Mouse (Mus musculus): ENCODE measurements around the gene Muc20. TPM values are rescaled to one million over a fixed set of nuclear protein-coding genes. Genes with fewer than 3 reads are reported as not detected.

The Muc20 gene
- polyA plus RNA-seq, 1 experiment from 2014 or later, result not detected

GRCm38 (mm10) chr16:32807408-32808185 is 10.4 kb upstream of the Muc20 start:
- H3K36me3 ChIP-seq (ENCODE audit: control insufficient read depth, insufficient read depth, low read length), result no peaks in the 10 kb centered on the region
- H3K27ac ChIP-seq (ENCODE audit: low read depth, low read length), result no peak overlapping the region
- DNase-seq (ENCODE audit: low spot score) (no peak), ATAC-seq (no peak)
- 57% methylated on average over 8 of the region's 8 CpGs for WGBS
- H3K27me3 ChIP-seq (replicated peaks; ENCODE audit: control insufficient read depth, insufficient read depth, low read length), result no peaks in the 10 kb centered on the region
- H3K9ac ChIP-seq (ENCODE audit: low read length), result no peak overlapping the region
- no peak overlapping the region for H3K4me3 ChIP-seq (ENCODE audit: low read depth, low read length)
- H3K9me3 ChIP-seq (replicated peaks; ENCODE audit: control insufficient read depth, low read length), result no peaks in the 10 kb centered on the region
- peaks cover 7% of the 10 kb centered on the region for H3K4me1 ChIP-seq (ENCODE audit: control insufficient read depth, insufficient read depth, low read length)
- H3K4me2 ChIP-seq (ENCODE audit: low read length), result no peak overlapping the region

GRCm38 (mm10) chr16:32805151-32805550 is 7.9 kb upstream of the Muc20 start:
- H3K9me3 ChIP-seq (replicated peaks; ENCODE audit: control insufficient read depth, low read length), result no peaks in the 10 kb centered on the region
- WGBS, result 81% methylated on average over 7 of the region's 7 CpGs
- DNase-seq (ENCODE audit: low spot score), result no peak
- no peak overlapping the region for H3K4me3 ChIP-seq (ENCODE audit: low read depth, low read length)
- no peak overlapping the region for H3K9ac ChIP-seq (ENCODE audit: low read length)
- H3K4me1 ChIP-seq (ENCODE audit: control insufficient read depth, insufficient read depth, low read length), result peaks cover 7% of the 10 kb centered on the region
- no peaks in the 10 kb centered on the region for H3K36me3 ChIP-seq (ENCODE audit: control insufficient read depth, insufficient read depth, low read length)
- H3K4me2 ChIP-seq (ENCODE audit: low read length), result no peak overlapping the region
- no peak for ATAC-seq
- no peak overlapping the region for H3K27ac ChIP-seq (ENCODE audit: low read depth, low read length)
- no peaks in the 10 kb centered on the region for H3K27me3 ChIP-seq (replicated peaks; ENCODE audit: control insufficient read depth, insufficient read depth, low read length)

GRCm38 (mm10) chr16:32803901-32804300 is 6.7 kb upstream of the Muc20 start:
- Histone ChIP-seq H3K27me3 (replicated peaks; ENCODE audit: control insufficient read depth, insufficient read depth, low read length) (no peaks in the 10 kb centered on the region), H3K9ac (ENCODE audit: low read length) (no peak overlapping the region), H3K9me3 (replicated peaks; ENCODE audit: control insufficient read depth, low read length) (no peaks in the 10 kb centered on the region), H3K4me1 (ENCODE audit: control insufficient read depth, insufficient read depth, low read length) (peaks cover 7% of the 10 kb centered on the region), H3K4me3 (ENCODE audit: low read depth, low read length) (no peak overlapping the region), H3K27ac (ENCODE audit: low read depth, low read length) (no peak overlapping the region), H3K36me3 (ENCODE audit: control insufficient read depth, insufficient read depth, low read length) (no peaks in the 10 kb centered on the region), H3K4me2 (ENCODE audit: low read length) (no peak overlapping the region)
- DNase-seq (ENCODE audit: low spot score) (no peak), ATAC-seq (no peak)
- 65% methylated on average over 5 of the region's 5 CpGs for WGBS

GRCm38 (mm10) chr16:32803252-32803853 is 6.1 kb upstream of the Muc20 start:
- WGBS, result 15% methylated on average over 6 of the region's 6 CpGs
- DNase-seq (ENCODE audit: low spot score) (peak; percentile 91), ATAC-seq (peak; percentile 89)
- no peaks in the 10 kb centered on the region for H3K27me3 ChIP-seq (replicated peaks; ENCODE audit: control insufficient read depth, insufficient read depth, low read length)
- no peaks in the 10 kb centered on the region for H3K36me3 ChIP-seq (ENCODE audit: control insufficient read depth, insufficient read depth, low read length)
- H3K4me2 ChIP-seq (ENCODE audit: low read length), result no peak overlapping the region
- no peak overlapping the region for H3K4me3 ChIP-seq (ENCODE audit: low read depth, low read length)
- H3K9ac ChIP-seq (ENCODE audit: low read length), result no peak overlapping the region
- H3K27ac ChIP-seq (ENCODE audit: low read depth, low read length), result peak overlapping the region; percentile 39; the same call in 1 of the 2 replicates
- H3K4me1 ChIP-seq (ENCODE audit: control insufficient read depth, insufficient read depth, low read length), result peaks cover 7% of the 10 kb centered on the region
- no peaks in the 10 kb centered on the region for H3K9me3 ChIP-seq (replicated peaks; ENCODE audit: control insufficient read depth, low read length)

- no peaks in the 10 kb centered on the region for H3K36me3 ChIP-seq (ENCODE audit: control insufficient read depth, insufficient read depth, low read length)
- no peak overlapping the region for H3K9ac ChIP-seq (ENCODE audit: low read length)
- H3K4me2 ChIP-seq (ENCODE audit: low read length), result no peak overlapping the region
- 68% methylated on average over 14 of the region's 14 CpGs for WGBS
- no peak overlapping the region for H3K4me3 ChIP-seq (ENCODE audit: low read depth, low read length)
- DNase-seq (ENCODE audit: low spot score), result no peak
- H3K27ac ChIP-seq (ENCODE audit: low read depth, low read length), result no peak overlapping the region
- no peak for ATAC-seq
- no peaks in the 10 kb centered on the region for H3K4me1 ChIP-seq (ENCODE audit: control insufficient read depth, insufficient read depth, low read length)
- no peaks in the 10 kb centered on the region for H3K27me3 ChIP-seq (replicated peaks; ENCODE audit: control insufficient read depth, insufficient read depth, low read length)
- no peaks in the 10 kb centered on the region for H3K9me3 ChIP-seq (replicated peaks; ENCODE audit: control insufficient read depth, low read length)
Measured at GRCm38 (mm10) chr16:32796676-32797425, 384 bp downstream of the Muc20 start.

- no peaks in the 10 kb centered on the region for H3K27me3 ChIP-seq (replicated peaks; ENCODE audit: control insufficient read depth, insufficient read depth, low read length)
- no peaks in the 10 kb centered on the region for H3K9me3 ChIP-seq (replicated peaks; ENCODE audit: control insufficient read depth, low read length)
- no peak overlapping the region for H3K27ac ChIP-seq (ENCODE audit: low read depth, low read length)
- no peak overlapping the region for H3K9ac ChIP-seq (ENCODE audit: low read length)
- ATAC-seq (no peak), DNase-seq (ENCODE audit: low spot score) (no peak)
- no peak overlapping the region for H3K4me2 ChIP-seq (ENCODE audit: low read length)
- H3K36me3 ChIP-seq (ENCODE audit: control insufficient read depth, insufficient read depth, low read length), result no peaks in the 10 kb centered on the region
- no peak overlapping the region for H3K4me3 ChIP-seq (ENCODE audit: low read depth, low read length)
- no peaks in the 10 kb centered on the region for H3K4me1 ChIP-seq (ENCODE audit: control insufficient read depth, insufficient read depth, low read length)
- WGBS, result 75% methylated on average over 1 of the region's 1 CpGs
Measured at GRCm38 (mm10) chr16:32795177-32795576, 2.1 kb downstream of the Muc20 start.

- Histone ChIP-seq H3K4me2 (ENCODE audit: low read length) (no peak overlapping the region), H3K27me3 (replicated peaks; ENCODE audit: control insufficient read depth, insufficient read depth, low read length) (no peaks in the 10 kb centered on the region), H3K27ac (ENCODE audit: low read depth, low read length) (no peak overlapping the region), H3K9me3 (replicated peaks; ENCODE audit: control insufficient read depth, low read length) (no peaks in the 10 kb centered on the region), H3K36me3 (ENCODE audit: control insufficient read depth, insufficient read depth, low read length) (no peaks in the 10 kb centered on the region), H3K4me1 (ENCODE audit: control insufficient read depth, insufficient read depth, low read length) (no peaks in the 10 kb centered on the region), H3K9ac (ENCODE audit: low read length) (no peak overlapping the region), H3K4me3 (ENCODE audit: low read depth, low read length) (no peak overlapping the region)
- no peak for DNase-seq (ENCODE audit: low spot score)
- WGBS, result 92% methylated on average over 5 of the region's 5 CpGs
- ATAC-seq, result no peak
Measured at GRCm38 (mm10) chr16:32790056-32790455, 7.2 kb downstream of the Muc20 start.

- H3K9me3 ChIP-seq (replicated peaks; ENCODE audit: control insufficient read depth, low read length), result no peaks in the 10 kb centered on the region
- DNase-seq (ENCODE audit: low spot score), result peak; percentile 63
- peak; percentile 57; the same call in 1 of the 2 replicates for ATAC-seq
- H3K4me2 ChIP-seq (ENCODE audit: low read length), result no peak overlapping the region
- no peak overlapping the region for H3K4me3 ChIP-seq (ENCODE audit: low read depth, low read length)
- no peaks in the 10 kb centered on the region for H3K36me3 ChIP-seq (ENCODE audit: control insufficient read depth, insufficient read depth, low read length)
- H3K9ac ChIP-seq (ENCODE audit: low read length), result no peak overlapping the region
- 79% methylated on average over 13 of the region's 13 CpGs for WGBS
- H3K27me3 ChIP-seq (replicated peaks; ENCODE audit: control insufficient read depth, insufficient read depth, low read length), result no peaks in the 10 kb centered on the region
- H3K4me1 ChIP-seq (ENCODE audit: control insufficient read depth, insufficient read depth, low read length), result no peaks in the 10 kb centered on the region
- H3K27ac ChIP-seq (ENCODE audit: low read depth, low read length), result no peak overlapping the region
Measured at GRCm38 (mm10) chr16:32784840-32785239, 12.4 kb downstream of the Muc20 start.
